Mouse (Mus musculus) stomach, embryonic 14.5 days (tissue): ENCODE measurements around the gene Slc38a9. TPM values are rescaled to one million over a fixed set of nuclear protein-coding genes. Genes with fewer than 3 reads are reported as not detected.
A peak's percentile ranks its signal among the peaks of the same experiment; 100 is the strongest.
"Not testable (repeated sequence)": the region's sequence is repeated elsewhere in the genome, so short reads cannot be mapped to it uniquely, and the experiment has no call there.

ENCODE experiments used
- ATAC-seq: fragments of 200-750 bp; cut with Nextera tagmentation; 2 replicates; pipeline ENCODE4 v1.8.0; 2017; ENCODE audit warnings: low read depth, moderate TSS enrichment; ENCODE audit not compliant: insufficient number of reproducible peaks, insufficient read depth, low FRiP score
- H3K27ac ChIP-seq: fragments of 300-500 bp; sonication (generic); 2 replicates; pipeline ENCODE4 v1.5.1; 2014; ENCODE audit warnings: mild to moderate bottlenecking, low read length, moderate library complexity, mixed read lengths
- H3K27me3 ChIP-seq: fragments of 300-500 bp; sonication (generic); 2 replicates; pipeline ENCODE4 v1.6.1; 2014; ENCODE audit warnings: low read length, control low read depth, mixed read lengths; ENCODE audit not compliant: control insufficient read depth, insufficient read depth
- H3K36me3 ChIP-seq: fragments of 300-500 bp; sonication (generic); 2 replicates; pipeline ENCODE4 v1.6.1; 2014; ENCODE audit warnings: mild to moderate bottlenecking, control low read depth, low read length, moderate library complexity, mixed read lengths; ENCODE audit not compliant: control insufficient read depth, insufficient read depth
- H3K4me1 ChIP-seq: fragments of 300-500 bp; sonication (generic); 2 replicates; pipeline ENCODE4 v1.6.1; 2014; ENCODE audit warnings: low read length, control low read depth, mixed read lengths; ENCODE audit not compliant: control insufficient read depth, insufficient read depth
- H3K4me2 ChIP-seq: fragments of 300-500 bp; sonication (generic); replicated peaks from 2 replicates; pipeline ENCODE4 v1.6.1; 2014; ENCODE audit warnings: low read depth, low read length, control low read depth
- H3K4me3 ChIP-seq: fragments of 300-500 bp; sonication (generic); 2 replicates; pipeline ENCODE4 v1.5.1; 2014; ENCODE audit warnings: low read depth, low read length, control low read depth
- H3K9ac ChIP-seq: fragments of 300-500 bp; sonication (generic); replicated peaks from 2 replicates; pipeline ENCODE4 v1.6.1; 2014; ENCODE audit warnings: low read depth, mild to moderate bottlenecking, control low read depth, low read length, moderate library complexity, mixed read lengths
- H3K9me3 ChIP-seq: fragments of 300-500 bp; sonication (generic); 2 replicates; pipeline ENCODE4 v1.6.1; 2016; ENCODE audit warnings: low read depth, low read length, control low read depth; ENCODE audit not compliant: control insufficient read depth
- WGBS: fragments of 180-500 bp; shearing (Covaris S2); extraction: QIAGEN DNeasy Blood & Tissue Kit; methylation state at CpG from one replicate; pipeline ENCODE4 v1.1.7; 2014; 5-methylcytosine and 5-hydroxymethylcytosine counted together
- polyA plus RNA-seq: library from polyadenylated mRNA; unstranded; fragments of >200 nt; fragmentation: Nextera tagmentation; extraction: Ambion mirVana; gene quantifications from 2 replicates; pipeline ENCODE4 v1.2.1, GENCODE M21; 2014

Slc38a9 gene
- polyA plus RNA-seq, 1 experiment from 2014 or later, result 18.1 TPM

GRCm38 (mm10) chr13:112692870-112693553 is 32.5 kb downstream of the Slc38a9 start:
- Histone ChIP-seq H3K9ac (no peak overlapping the region), H3K4me1 (no peaks in the 10 kb centered on the region), H3K4me2 (no peak overlapping the region), H3K9me3 (no peaks in the 10 kb centered on the region), H3K36me3 (no peaks in the 10 kb centered on the region), H3K4me3 (no peak overlapping the region), H3K27ac (no peak overlapping the region), H3K27me3 (no peaks in the 10 kb centered on the region)
- no peak for ATAC-seq
- 86% methylated on average over 10 of the region's 10 CpGs for WGBS

- H3K27me3 ChIP-seq, result no peaks in the 10 kb centered on the region
- H3K27ac ChIP-seq, result no peak overlapping the region
- H3K9me3 ChIP-seq, result no peaks in the 10 kb centered on the region
- no peak overlapping the region for H3K4me2 ChIP-seq
- 97% methylated on average over 8 of the region's 8 CpGs for WGBS
- ATAC-seq, result no peak
- H3K9ac ChIP-seq, result no peak overlapping the region
- no peak overlapping the region for H3K4me3 ChIP-seq
- H3K4me1 ChIP-seq, result no peaks in the 10 kb centered on the region
- H3K36me3 ChIP-seq, result no peaks in the 10 kb centered on the region
These were observed 35.1 kb downstream of the Slc38a9 start for GRCm38 (mm10) chr13:112695526-112696240.

GRCm38 (mm10) chr13:112701256-112701655 is 40.7 kb downstream of the Slc38a9 start:
- 87% methylated on average over 8 of the region's 8 CpGs for WGBS
- no peaks in the 10 kb centered on the region for H3K27me3 ChIP-seq
- no peaks in the 10 kb centered on the region for H3K4me1 ChIP-seq
- no peaks in the 10 kb centered on the region for H3K36me3 ChIP-seq
- no peaks in the 10 kb centered on the region for H3K9me3 ChIP-seq
- no peak overlapping the region for H3K4me2 ChIP-seq
- H3K27ac ChIP-seq, result no peak overlapping the region
- no peak overlapping the region for H3K4me3 ChIP-seq
- H3K9ac ChIP-seq, result no peak overlapping the region
- ATAC-seq, result no peak

- 89% methylated on average over 4 of the region's 4 CpGs for WGBS
- H3K4me3 ChIP-seq, result no peak overlapping the region
- no peak overlapping the region for H3K27ac ChIP-seq
- ATAC-seq, result no peak
- H3K9me3 ChIP-seq, result no peaks in the 10 kb centered on the region
- H3K27me3 ChIP-seq, result no peaks in the 10 kb centered on the region
- H3K4me1 ChIP-seq, result no peaks in the 10 kb centered on the region
- H3K36me3 ChIP-seq, result no peaks in the 10 kb centered on the region
- H3K4me2 ChIP-seq, result no peak overlapping the region
- H3K9ac ChIP-seq, result no peak overlapping the region
These were observed 45.8 kb downstream of the Slc38a9 start for GRCm38 (mm10) chr13:112706351-112706750.

GRCm38 (mm10) chr13:112720078-112720736 is 59.7 kb downstream of the Slc38a9 start:
- Histone ChIP-seq H3K27ac (no peak overlapping the region), H3K4me2 (no peak overlapping the region)

GRCm38 (mm10) chr13:112721946-112722729 is 61.6 kb downstream of the Slc38a9 start:
- no peaks in the 10 kb centered on the region for H3K36me3 ChIP-seq
- H3K4me1 ChIP-seq, result peaks cover 22% of the 10 kb centered on the region
- ATAC-seq, result peak; percentile 71; the same call in 1 of the 2 replicates
- no peaks in the 10 kb centered on the region for H3K9me3 ChIP-seq
- 30% methylated on average over 9 of the region's 9 CpGs for WGBS
- peak overlapping the region; percentile 94 for H3K27ac ChIP-seq
- no peak overlapping the region for H3K4me3 ChIP-seq
- no peaks in the 10 kb centered on the region for H3K27me3 ChIP-seq
- H3K4me2 ChIP-seq, result no peak overlapping the region
- no peak overlapping the region for H3K9ac ChIP-seq

More at GRCm38 (mm10) chr13:112720078-112720736, 59.7 kb downstream of the Slc38a9 start:
- Histone ChIP-seq H3K36me3 (no peaks in the 10 kb centered on the region), H3K4me3 (no peak overlapping the region), H3K9ac (no peak overlapping the region), H3K27me3 (no peaks in the 10 kb centered on the region), H3K4me1 (peaks cover 22% of the 10 kb centered on the region), H3K9me3 (no peaks in the 10 kb centered on the region)
- ATAC-seq, result no peak
- WGBS, result 91% methylated on average over 15 of the region's 15 CpGs

- ATAC-seq, H3K27me3 ChIP-seq, H3K27ac ChIP-seq, H3K9me3 ChIP-seq, H3K4me2 ChIP-seq, H3K4me3 ChIP-seq, H3K9ac ChIP-seq, H3K36me3 ChIP-seq: not testable (repeated sequence)
- peaks cover 22% of the 10 kb centered on the region for H3K4me1 ChIP-seq
These were observed 63.7 kb downstream of the Slc38a9 start for GRCm38 (mm10) chr13:112724260-112724659.

GRCm38 (mm10) chr13:112726002-112726401 is 65.5 kb downstream of the Slc38a9 start:
- WGBS, result 73% methylated on average over 3 of the region's 3 CpGs
- no peak overlapping the region for H3K9ac ChIP-seq
- no peak overlapping the region for H3K27ac ChIP-seq
- no peaks in the 10 kb centered on the region for H3K27me3 ChIP-seq
- no peak overlapping the region for H3K4me3 ChIP-seq
- no peaks in the 10 kb centered on the region; the same call in 1 of the 2 replicates for H3K36me3 ChIP-seq
- H3K9me3 ChIP-seq, result peaks cover 3% of the 10 kb centered on the region; the same call in 1 of the 2 replicates
- peaks cover 17% of the 10 kb centered on the region for H3K4me1 ChIP-seq
- no peak overlapping the region for H3K4me2 ChIP-seq
- ATAC-seq, result no peak
